Mouse (Mus musculus) neural tube, postnatal 0 days (tissue): ENCODE data around the gene Barx1. TPM values are rescaled to one million over a fixed set of nuclear protein-coding genes. Genes with fewer than 3 reads are reported as not detected.

Source experiments
- polyA plus RNA-seq: library from polyadenylated mRNA; unstranded; fragments of >200 nt; fragmentation: Nextera tagmentation; extraction: Ambion mirVana; gene quantifications from 2 replicates; pipeline ENCODE4 v1.2.1, GENCODE M21; 2015

The Barx1 gene
- not detected in 2 replicates for polyA plus RNA-seq

DNA sequence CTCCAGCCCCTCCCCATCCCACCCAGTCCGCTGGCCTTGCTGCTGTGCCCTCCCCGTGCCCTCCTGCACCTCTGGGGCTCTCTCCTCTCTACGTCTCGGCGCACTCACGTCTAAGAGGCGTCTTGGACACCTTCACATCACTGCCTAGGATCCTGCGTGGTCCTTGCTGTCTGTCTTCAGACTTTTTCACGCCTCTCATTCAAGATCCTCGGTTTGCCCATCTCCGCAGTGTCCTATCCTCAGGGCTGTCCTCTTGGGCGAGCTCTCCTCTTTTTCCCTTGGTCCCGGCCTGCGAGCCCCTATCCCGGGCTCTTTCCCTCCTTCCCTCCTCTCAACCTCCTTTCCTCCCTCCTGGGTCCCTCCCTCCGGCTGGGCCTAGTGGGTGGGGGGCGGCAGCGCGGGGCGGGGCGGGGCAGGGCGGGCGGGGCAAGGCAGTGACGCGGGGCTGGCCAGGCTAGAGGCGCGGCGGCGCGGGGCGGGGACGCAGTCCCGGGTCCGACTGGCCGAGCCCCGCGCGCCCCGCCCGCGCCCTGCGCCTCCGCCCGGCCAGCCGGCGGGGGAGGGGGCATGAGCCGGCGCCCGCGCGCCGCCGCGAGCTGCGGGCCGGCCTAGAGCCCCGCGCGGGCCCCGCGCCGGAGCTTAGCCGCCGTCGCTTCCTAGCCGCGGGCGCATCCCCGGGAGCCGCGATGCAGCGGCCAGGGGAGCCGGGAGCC lies at the start of gene Barx1:
Barx1 (plus strand) TSS at position 568 of the 713 bp plus-strand sequence.

DNA sequence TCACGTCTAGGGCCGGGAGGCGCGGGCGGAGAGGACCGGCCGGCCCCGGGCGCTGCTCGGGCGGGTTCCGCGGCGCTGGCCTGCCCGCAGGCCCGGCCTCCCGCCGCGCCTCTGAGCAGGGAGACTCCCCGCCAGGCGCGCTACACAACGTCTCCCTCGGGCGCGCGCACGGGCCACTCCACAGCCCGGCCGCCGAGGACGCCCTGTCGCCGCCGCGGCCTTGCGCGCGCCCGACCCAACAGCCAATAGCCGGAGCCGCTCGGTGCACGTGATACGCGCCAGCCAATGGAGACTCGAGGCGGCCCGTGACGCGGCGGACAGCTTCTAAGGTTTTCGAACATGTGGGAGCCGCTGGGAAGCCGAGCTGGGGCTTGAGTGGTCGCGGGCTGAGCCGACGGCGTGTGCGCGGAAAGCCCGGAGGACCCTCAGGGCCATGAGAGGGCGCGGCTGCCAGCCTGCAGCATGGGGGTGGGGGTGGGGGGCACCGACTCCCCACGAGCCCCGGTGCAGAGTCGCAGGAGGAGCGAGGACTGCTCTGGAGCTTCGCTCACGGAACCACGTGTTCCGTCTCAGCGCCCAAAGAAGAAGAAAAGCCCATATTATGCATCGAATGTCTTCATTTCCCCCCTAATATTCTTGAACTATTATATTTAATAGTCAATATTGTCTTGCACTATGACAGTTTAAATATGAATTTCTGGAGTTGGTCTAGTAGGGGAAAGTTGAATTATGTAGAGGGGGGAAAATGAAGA lies 37.2 kb upstream of the Barx1 start, which contains the start of gene Ptpdc1:
Ptpdc1 (minus strand) TSS at position 232 of the 752 bp plus-strand sequence.

Other genes with a start within 250 kb of the Barx1 start
- gene Zfp169, start 149.5 kb upstream of the Barx1 start, polyA plus RNA-seq: 3.6 and 3.8 TPM in 2 replicates
- 2.6 TPM in 2 replicates for gene A830005F24Rik, start 149.4 kb upstream of the Barx1 start, polyA plus RNA-seq
- 14.3 and 16.3 TPM in 2 replicates for gene Ptpdc1, start 37.3 kb upstream of the Barx1 start, polyA plus RNA-seq
- gene Phf2, start 208.1 kb downstream of the Barx1 start, polyA plus RNA-seq: 5.0 and 6.2 TPM in 2 replicates